Mouse (Mus musculus) lung, embryonic 16.5 days (tissue): ENCODE results near the gene Chrd. TPM values are rescaled to one million over a fixed set of nuclear protein-coding genes. Genes with fewer than 3 reads are reported as not detected.

Experiments
- ATAC-seq: fragments of 200-750 bp; cut with Nextera tagmentation; 2 replicates; pipeline ENCODE4 v1.8.0; 2017; ENCODE audit warnings: low read depth, mild to moderate bottlenecking, moderate library complexity
- H3K27ac ChIP-seq: fragments of 300-500 bp; sonication (generic); 2 replicates; pipeline ENCODE4 v1.5.1; 2014; ENCODE audit warnings: mild to moderate bottlenecking, control low read depth, low read length
- H3K27me3 ChIP-seq: fragments of 300-500 bp; sonication (generic); 2 replicates; pipeline ENCODE4 v1.6.1; 2014; ENCODE audit warnings: low read depth, low read length, mixed read lengths; ENCODE audit not compliant: control insufficient read depth, insufficient read depth
- H3K36me3 ChIP-seq: fragments of 300-500 bp; sonication (generic); 2 replicates; pipeline ENCODE4 v1.6.1; 2014; ENCODE audit warnings: low read length; ENCODE audit not compliant: control insufficient read depth, insufficient read depth
- H3K4me1 ChIP-seq: fragments of 300-500 bp; sonication (generic); replicated peaks from 2 replicates; pipeline ENCODE4 v1.6.1; 2014; ENCODE audit warnings: low read length, mixed read lengths; ENCODE audit not compliant: control insufficient read depth, insufficient read depth
- H3K4me2 ChIP-seq: fragments of 300-500 bp; sonication (generic); 2 replicates; pipeline ENCODE4 v1.6.1; 2014; ENCODE audit warnings: low read depth, low read length, control low read depth
- H3K4me3 ChIP-seq: fragments of 300-500 bp; sonication (generic); 2 replicates; pipeline ENCODE4 v1.5.1; 2014; ENCODE audit warnings: mild to moderate bottlenecking, low read length, control low read depth
- H3K9ac ChIP-seq: fragments of 300-500 bp; sonication (generic); 2 replicates; pipeline ENCODE4 v1.6.1; 2014; ENCODE audit warnings: low read length, control low read depth
- H3K9me3 ChIP-seq: fragments of 300-500 bp; sonication (generic); 2 replicates; pipeline ENCODE4 v1.6.1; 2016; ENCODE audit warnings: low read length; ENCODE audit not compliant: control insufficient read depth
- WGBS: fragments of 180-500 bp; shearing (Covaris S2); extraction: QIAGEN DNeasy Blood & Tissue Kit; methylation state at CpG from one replicate; pipeline ENCODE4 v1.1.7; 2014; 5-methylcytosine and 5-hydroxymethylcytosine counted together
- polyA plus RNA-seq: library from polyadenylated mRNA; unstranded; fragments of >200 nt; fragmentation: Nextera tagmentation; extraction: Ambion mirVana; gene quantifications from 2 replicates; pipeline ENCODE4 v1.2.1, GENCODE M21; 2015

Chrd gene
- polyA plus RNA-seq, 1 experiment from 2014 or later, result 3.3 TPM

GRCm38 (mm10) chr16:20725321-20725720 lies 7.6 kb upstream of the Chrd start:
- no peak overlapping the region for H3K9ac ChIP-seq
- ATAC-seq, result no peak
- H3K27me3 ChIP-seq, result no peaks in the 10 kb centered on the region
- WGBS, result 82% methylated on average over 7 of the region's 7 CpGs
- peaks cover 5% of the 10 kb centered on the region; the same call in 1 of the 2 replicates for H3K36me3 ChIP-seq
- no peaks in the 10 kb centered on the region for H3K4me1 ChIP-seq
- no peak overlapping the region for H3K27ac ChIP-seq
- no peak overlapping the region for H3K4me3 ChIP-seq
- no peak overlapping the region for H3K4me2 ChIP-seq
- H3K9me3 ChIP-seq, result no peaks in the 10 kb centered on the region

GRCm38 (mm10) chr16:20725750-20726149 lies 7.2 kb upstream of the Chrd start:
- no peak overlapping the region for H3K4me3 ChIP-seq
- no peak for ATAC-seq
- peaks cover 5% of the 10 kb centered on the region; the same call in 1 of the 2 replicates for H3K36me3 ChIP-seq
- no peaks in the 10 kb centered on the region for H3K4me1 ChIP-seq
- H3K9ac ChIP-seq, result no peak overlapping the region
- WGBS, result 69% methylated on average over 4 of the region's 4 CpGs
- no peaks in the 10 kb centered on the region for H3K9me3 ChIP-seq
- H3K4me2 ChIP-seq, result no peak overlapping the region
- H3K27me3 ChIP-seq, result no peaks in the 10 kb centered on the region
- no peak overlapping the region for H3K27ac ChIP-seq

GRCm38 (mm10) chr16:20726384-20726783 lies 6.5 kb upstream of the Chrd start:
- H3K36me3 ChIP-seq, result peaks cover 5% of the 10 kb centered on the region; the same call in 1 of the 2 replicates
- H3K27ac ChIP-seq, result no peak overlapping the region
- no peaks in the 10 kb centered on the region for H3K9me3 ChIP-seq
- no peak overlapping the region for H3K9ac ChIP-seq
- H3K4me3 ChIP-seq, result no peak overlapping the region
- ATAC-seq, result no peak
- H3K4me2 ChIP-seq, result no peak overlapping the region
- H3K27me3 ChIP-seq, result no peaks in the 10 kb centered on the region
- WGBS, result 50% methylated on average over 1 of the region's 1 CpGs
- no peaks in the 10 kb centered on the region for H3K4me1 ChIP-seq

GRCm38 (mm10) chr16:20730293-20730711 lies 2.6 kb upstream of the Chrd start:
- no peak for ATAC-seq
- WGBS, result 30% methylated on average over 5 of the region's 5 CpGs

GRCm38 (mm10) chr16:20731688-20732087 lies 1.2 kb upstream of the Chrd start:
- H3K9ac ChIP-seq, result no peak overlapping the region
- H3K4me1 ChIP-seq, result peaks cover 11% of the 10 kb centered on the region
- H3K36me3 ChIP-seq, result no peaks in the 10 kb centered on the region
- peaks cover 24% of the 10 kb centered on the region for H3K27me3 ChIP-seq
- no peak overlapping the region for H3K27ac ChIP-seq
- H3K4me2 ChIP-seq, result no peak overlapping the region
- ATAC-seq, result no peak
- no peaks in the 10 kb centered on the region for H3K9me3 ChIP-seq
- no peak overlapping the region for H3K4me3 ChIP-seq
- WGBS, result 58% methylated on average over 5 of the region's 5 CpGs

More at GRCm38 (mm10) chr16:20730293-20730711, 2.6 kb upstream of the Chrd start:
- H3K4me2 ChIP-seq, result no peak overlapping the region
- no peak overlapping the region for H3K27ac ChIP-seq
- no peak overlapping the region for H3K4me3 ChIP-seq
- H3K36me3 ChIP-seq, result no peaks in the 10 kb centered on the region
- no peak overlapping the region for H3K9ac ChIP-seq
- no peaks in the 10 kb centered on the region for H3K9me3 ChIP-seq
- H3K27me3 ChIP-seq, result peaks cover 18% of the 10 kb centered on the region
- H3K4me1 ChIP-seq, result peaks cover 11% of the 10 kb centered on the region

GRCm38 (mm10) chr16:20732251-20732924 lies 539 bp upstream of the Chrd start:
- Histone ChIP-seq H3K4me3 (peak overlapping the region; percentile 56), H3K27me3 (peaks cover 24% of the 10 kb centered on the region), H3K4me2 (peak overlapping the region; percentile 99), H3K9me3 (no peaks in the 10 kb centered on the region), H3K9ac (peak overlapping the region; percentile 79), H3K27ac (peak overlapping the region; percentile 11; the same call in 1 of the 2 replicates), H3K4me1 (peaks cover 11% of the 10 kb centered on the region), H3K36me3 (no peaks in the 10 kb centered on the region)
- WGBS, result 1% methylated on average over 21 of the region's 30 CpGs
- peak; percentile 41 for ATAC-seq

GRCm38 (mm10) chr16:20733731-20734730 lies 1.1 kb downstream of the Chrd start, which contains the start of gene Thpo:
Gene Thpo, minus strand, starts transcription at chr16:20734511.
- H3K4me3 ChIP-seq, result peak within 1 kb of the TSS; percentile 56
- peaks cover 24% of the 10 kb centered on the region for H3K27me3 ChIP-seq
- 5% methylated on average over 45 of the region's 45 CpGs for WGBS
- H3K9ac ChIP-seq, result peak within 1 kb of the TSS; percentile 79
- ATAC-seq, result no peak
- no peaks in the 10 kb centered on the region for H3K36me3 ChIP-seq
- H3K27ac ChIP-seq, result no peak within 1 kb of the TSS
- H3K4me2 ChIP-seq, result peak within 1 kb of the TSS; percentile 99
- peaks cover 11% of the 10 kb centered on the region for H3K4me1 ChIP-seq
- H3K9me3 ChIP-seq, result no peaks in the 10 kb centered on the region

GRCm38 (mm10) chr16:20735651-20736050 lies 2.7 kb downstream of the Chrd start:
- no peak overlapping the region for H3K9ac ChIP-seq
- no peak overlapping the region for H3K4me3 ChIP-seq
- no peaks in the 10 kb centered on the region for H3K36me3 ChIP-seq
- 76% methylated on average over 5 of the region's 5 CpGs for WGBS
- peaks cover 24% of the 10 kb centered on the region for H3K27me3 ChIP-seq
- no peak for ATAC-seq
- H3K27ac ChIP-seq, result no peak overlapping the region
- peaks cover 11% of the 10 kb centered on the region for H3K4me1 ChIP-seq
- H3K4me2 ChIP-seq, result no peak overlapping the region
- H3K9me3 ChIP-seq, result no peaks in the 10 kb centered on the region

- 86% methylated on average over 7 of the region's 7 CpGs for WGBS
Measured at GRCm38 (mm10) chr16:20736168-20736567, 3.2 kb downstream of the Chrd start.

More at GRCm38 (mm10) chr16:20736168-20736567, 3.2 kb downstream of the Chrd start:
- no peak overlapping the region for H3K27ac ChIP-seq
- H3K9ac ChIP-seq, result no peak overlapping the region
- H3K27me3 ChIP-seq, result peaks cover 24% of the 10 kb centered on the region
- no peaks in the 10 kb centered on the region for H3K36me3 ChIP-seq
- no peak overlapping the region for H3K4me2 ChIP-seq
- peaks cover 11% of the 10 kb centered on the region for H3K4me1 ChIP-seq
- H3K4me3 ChIP-seq, result no peak overlapping the region
- no peaks in the 10 kb centered on the region for H3K9me3 ChIP-seq
- no peak for ATAC-seq
